Mouse (Mus musculus): ENCODE data around the gene Taf3.

- TF ChIP-seq ZNF384 (IDR thresholded peaks at IDR 0.05; ENCODE audit: low read depth, low read length) (no peak), ZC3H11A (IDR thresholded peaks at IDR 0.05; ENCODE audit: borderline replicate concordance, low read depth, low read length) (no peak), HCFC1 (IDR thresholded peaks at IDR 0.05; ENCODE audit: borderline replicate concordance, insufficient read depth, low read length) (no peak), CHD2 (IDR thresholded peaks at IDR 0.05; ENCODE audit: low read depth, low read length) (no peak), MAFK (IDR thresholded peaks at IDR 0.05; ENCODE audit: insufficient read depth, low read depth, low read length) (no peak)
Observed at GRCm38 (mm10) chr2:9945611-9946010, 102.8 kb downstream of the Taf3 start.

Data from ES-E14 (cell line).